Mouse (Mus musculus): Measurements from ENCODE around the gene E330034G19Rik. TPM values are rescaled to one million over a fixed set of nuclear protein-coding genes. Genes with fewer than 3 reads are reported as not detected.

The E330034G19Rik gene
- total and polyA plus RNA-seq, 3 experiments, result not detected

DNA sequence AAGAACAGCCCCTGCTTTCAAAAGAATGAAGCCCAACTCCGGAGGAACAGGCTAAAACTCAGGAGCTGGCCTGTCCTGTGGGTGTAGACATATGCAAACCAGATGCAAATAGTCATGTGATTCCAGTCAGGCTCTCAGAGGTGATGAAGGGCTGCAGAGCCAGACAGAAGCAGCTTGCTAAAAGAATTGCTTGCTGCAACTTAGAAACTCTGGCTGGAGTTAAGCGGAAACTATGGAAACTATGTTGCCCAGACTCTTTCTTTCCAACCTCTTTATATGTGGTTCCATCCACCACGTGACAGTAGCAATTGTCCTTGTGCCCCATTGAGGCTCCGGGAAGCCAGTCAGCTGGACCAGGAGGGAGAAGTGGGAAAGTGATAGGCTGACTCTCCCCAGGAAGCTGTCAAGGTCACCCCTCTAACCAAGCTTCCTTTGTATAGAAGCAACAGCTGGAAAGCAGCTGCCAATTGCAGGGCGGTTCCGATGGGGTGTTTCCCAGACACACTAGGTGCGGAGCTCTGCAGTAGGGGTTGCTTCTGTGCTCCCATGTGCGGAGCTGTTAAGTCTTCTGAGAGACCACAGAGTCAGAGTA lies 39.3 kb upstream of the E330034G19Rik start:
- Histone ChIP-seq H3K27ac (ENCODE audit: control insufficient read depth, low read depth, low read length) (no peak overlapping the region), H3K79me2 (ENCODE audit: control insufficient read depth, insufficient read depth, low read length, poor library complexity) (no peaks in the 10 kb centered on the region), H3K36me3 (ENCODE audit: control insufficient read depth in 1 of 2, insufficient read depth in 2 of 2, low read length in 2 of 2) (no peaks in the 10 kb centered on the region), H3K9ac (ENCODE audit: control insufficient read depth, low read depth, low read length, poor library complexity, severe bottlenecking) (no peak overlapping the region), H3K27me3 (ENCODE audit: control insufficient read depth in 1 of 2, insufficient read depth in 2 of 2, low read length in 2 of 2) (no peaks in the 10 kb centered on the region), H3K9me3 (replicated peaks; ENCODE audit: insufficient read depth, low read length) (no peaks in the 10 kb centered on the region), H3K4me1 (ENCODE audit: control insufficient read depth in 1 of 2, insufficient read depth in 2 of 2, low read length in 2 of 2) (no peaks in the 10 kb centered on the region), H3K4me3 (ENCODE audit: control insufficient read depth in 1 of 2, insufficient read depth in 1 of 2, low read depth in 2 of 2, low read length in 2 of 2) (no peak overlapping the region)
- TF ChIP-seq POLR2AphosphoS2 (IDR thresholded peaks at IDR 0.05; ENCODE audit: low read length) (no peak), NRF1 (IDR thresholded peaks at IDR 0.05; ENCODE audit: insufficient read depth, low read depth, low read length, poor library complexity, severe bottlenecking) (no peak), MYC (IDR thresholded peaks at IDR 0.05; ENCODE audit: low read depth, low read length) (no peak), POLR2AphosphoS5 (IDR thresholded peaks at IDR 0.05; ENCODE audit: borderline replicate concordance, low read depth, low read length) (no peak), ZC3H11A (IDR thresholded peaks at IDR 0.05; ENCODE audit: low read depth, low read length) (no peak), TAL1 (IDR thresholded peaks at IDR 0.05; ENCODE audit: low read length) (no peak), JUND (IDR thresholded peaks at IDR 0.05; ENCODE audit: low read depth, low read length) (no peak), EP300 (IDR thresholded peaks at IDR 0.05; ENCODE audit: low read depth in 1 of 2, low read length in 2 of 2) (no peak), SIN3A (IDR thresholded peaks at IDR 0.05; ENCODE audit: low read length) (no peak), HCFC1 (IDR thresholded peaks at IDR 0.05; ENCODE audit: low read depth, low read length) (no peak), MYB (IDR thresholded peaks at IDR 0.05; ENCODE audit: low read depth, low read length) (no peak), CTCF (IDR thresholded peaks at IDR 0.05 in 2 of 3, conservative IDR thresholded peaks at IDR 0.05 in 1 of 3; ENCODE audit: control insufficient read depth in 1 of 3, insufficient read depth in 1 of 3, low read depth in 2 of 3, low read length in 3 of 3, poor library complexity in 1 of 3, severe bottlenecking in 1 of 3) (no peak), ZKSCAN1 (IDR thresholded peaks at IDR 0.05; ENCODE audit: low read depth, low read length) (no peak), RAD21 (IDR thresholded peaks at IDR 0.05; ENCODE audit: low read depth, low read length) (no peak), CHD2 (IDR thresholded peaks at IDR 0.05; ENCODE audit: low read length) (no peak), ELF1 (IDR thresholded peaks at IDR 0.05; ENCODE audit: low read depth, low read length) (no peak), GABPA (IDR thresholded peaks at IDR 0.05; ENCODE audit: low read depth, low read length) (no peak)
- DNase-seq (ENCODE audit: low read depth, low spot score), result no peak

DNA sequence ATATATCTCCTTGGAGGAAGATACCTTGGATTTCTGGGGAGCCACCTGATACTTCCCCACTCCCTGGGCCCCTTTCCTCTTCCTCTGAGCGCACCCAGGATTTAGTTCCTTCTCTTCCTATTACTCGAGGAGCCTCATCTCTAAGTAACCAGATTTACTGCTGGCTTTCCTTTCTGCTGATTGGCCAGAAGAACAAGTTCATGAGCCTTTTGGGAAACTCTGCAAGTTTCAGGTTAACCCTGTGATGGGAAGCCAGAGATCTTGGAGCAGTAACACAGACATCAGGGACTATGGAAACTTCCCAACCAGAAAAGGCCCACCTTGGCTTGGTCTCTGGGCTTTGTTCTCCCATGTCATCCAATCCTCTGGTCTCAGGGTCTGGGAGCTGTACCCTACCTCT lies 37.1 kb upstream of the E330034G19Rik start:
- no peak overlapping the region for H3K4me3 ChIP-seq (ENCODE audit: control insufficient read depth in 1 of 2, insufficient read depth in 1 of 2, low read depth in 2 of 2, low read length in 2 of 2)
- H3K27ac ChIP-seq (ENCODE audit: control insufficient read depth, low read depth, low read length), result no peak overlapping the region
- H3K4me1 ChIP-seq (ENCODE audit: control insufficient read depth in 1 of 2, insufficient read depth in 2 of 2, low read length in 2 of 2), result no peaks in the 10 kb centered on the region
- no peaks in the 10 kb centered on the region for H3K9me3 ChIP-seq (replicated peaks; ENCODE audit: insufficient read depth, low read length)
- no peaks in the 10 kb centered on the region for H3K27me3 ChIP-seq (ENCODE audit: control insufficient read depth in 1 of 2, insufficient read depth in 2 of 2, low read length in 2 of 2)
- H3K79me2 ChIP-seq (ENCODE audit: control insufficient read depth, insufficient read depth, low read length, poor library complexity), result no peaks in the 10 kb centered on the region
- H3K9ac ChIP-seq (ENCODE audit: control insufficient read depth, low read depth, low read length, poor library complexity, severe bottlenecking), result no peak overlapping the region
- no peaks in the 10 kb centered on the region for H3K36me3 ChIP-seq (ENCODE audit: control insufficient read depth in 1 of 2, insufficient read depth in 2 of 2, low read length in 2 of 2)
- no peak for TF ChIP-seq MAFK (IDR thresholded peaks at IDR 0.05; ENCODE audit: borderline replicate concordance, low read depth, low read length)
- TF ChIP-seq ETS1 (IDR thresholded peaks at IDR 0.05; ENCODE audit: low read depth, low read length), result no peak
- no peak for DNase-seq (ENCODE audit: low read depth, low spot score)
